Mouse (Mus musculus) heart, embryonic 16.5 days (tissue): Measurements from ENCODE around the gene Ifi211. TPM values are rescaled to one million over a fixed set of nuclear protein-coding genes. Genes with fewer than 3 reads are reported as not detected.

Experiments
- polyA plus RNA-seq: library from polyadenylated mRNA; unstranded; fragments of >200 nt; fragmentation: Nextera tagmentation; extraction: Ambion mirVana; gene quantifications from 2 replicates; pipeline ENCODE4 v1.2.1, GENCODE M21; 2015

Gene Ifi211
- polyA plus RNA-seq, 1 experiment from 2014 or later: 4.2 TPM

Other genes with a start within 250 kb of the Ifi211 start
- gene Ifi208, start 239.4 kb downstream of the Ifi211 start, polyA plus RNA-seq: 0.08 TPM in 1 of 2 replicates, not detected in the other
- gene Ifi207, start 171.3 kb downstream of the Ifi211 start, polyA plus RNA-seq: 0.49 and 0.88 TPM in 2 replicates
- gene Ifi204, start 146.1 kb downstream of the Ifi211 start, polyA plus RNA-seq: 3.1 and 6.9 TPM in 2 replicates
- gene Mndal, start 29.4 kb upstream of the Ifi211 start, polyA plus RNA-seq: 4.7 and 12.2 TPM in 2 replicates
- 2.2 and 4.0 TPM in 2 replicates for gene Ifi203, start 29.6 kb upstream of the Ifi211 start, polyA plus RNA-seq
- not detected in 2 replicates for gene Ifi202b, start 69.7 kb upstream of the Ifi211 start, polyA plus RNA-seq
- gene Ifi205, start 118.8 kb upstream of the Ifi211 start, polyA plus RNA-seq: 1.0 and 1.5 TPM in 2 replicates
- gene Olfr433, start 127.7 kb upstream of the Ifi211 start, polyA plus RNA-seq: 0.06 TPM in 1 of 2 replicates, not detected in the other
- not detected in 2 replicates for gene Olfr432, start 136.2 kb upstream of the Ifi211 start, polyA plus RNA-seq
- not detected in 2 replicates for gene Olfr430, start 153.6 kb upstream of the Ifi211 start, polyA plus RNA-seq
- not detected in 2 replicates for gene Olfr429, start 171.3 kb upstream of the Ifi211 start, polyA plus RNA-seq
- not detected in 2 replicates for gene Olfr427, start 183.8 kb upstream of the Ifi211 start, polyA plus RNA-seq
- not detected in 2 replicates for gene Olfr231, start 208.1 kb upstream of the Ifi211 start, polyA plus RNA-seq
- not detected in 2 replicates for gene Olfr424, start 218.5 kb upstream of the Ifi211 start, polyA plus RNA-seq
- gene Olfr420, start 242.6 kb upstream of the Ifi211 start, polyA plus RNA-seq: not detected in 2 replicates